Mouse (Mus musculus) midbrain, postnatal 0 days (tissue): ENCODE data around the gene Sppl2c. TPM values are rescaled to one million over a fixed set of nuclear protein-coding genes. Genes with fewer than 3 reads are reported as not detected.

Experiments used
- ATAC-seq: fragments of 200-750 bp; cut with Nextera tagmentation; 2 replicates; pipeline ENCODE4 v1.8.0; 2017; ENCODE audit warnings: moderate number of reproducible peaks, mild to moderate bottlenecking, moderate TSS enrichment, moderate library complexity; ENCODE audit not compliant: low FRiP score
- DNase-seq: peaks from one replicate; pipeline ENCODE4 v3.0.0-alpha.2; 2015; ENCODE audit warnings: low spot score
- H3K27ac ChIP-seq: fragments of 300-500 bp; sonication (generic); 2 replicates; pipeline ENCODE4 v1.5.1; 2014; ENCODE audit warnings: low read depth, mild to moderate bottlenecking, low read length, mixed read lengths
- H3K27me3 ChIP-seq: fragments of 300-500 bp; sonication (generic); 2 replicates; pipeline ENCODE4 v1.6.1; 2014; ENCODE audit warnings: low read length, control low read depth, mixed read lengths; ENCODE audit not compliant: insufficient read depth
- H3K36me3 ChIP-seq: fragments of 300-500 bp; sonication (generic); 2 replicates; pipeline ENCODE4 v1.6.1; 2014; ENCODE audit warnings: low read length, control low read depth, mixed read lengths; ENCODE audit not compliant: insufficient read depth
- H3K4me1 ChIP-seq: fragments of 300-500 bp; sonication (generic); 2 replicates; pipeline ENCODE4 v1.6.1; 2014; ENCODE audit warnings: mild to moderate bottlenecking, control low read depth, antibody characterized with exemption, low read length, mixed read lengths; ENCODE audit not compliant: insufficient read depth
- H3K4me2 ChIP-seq: fragments of 300-500 bp; sonication (generic); 2 replicates; pipeline ENCODE4 v1.6.1; 2014; ENCODE audit warnings: low read depth, mild to moderate bottlenecking, low read length, mixed read lengths; ENCODE audit not compliant: poor library complexity, severe bottlenecking
- H3K4me3 ChIP-seq: fragments of 300-500 bp; sonication (generic); 2 replicates; pipeline ENCODE4 v1.5.1; 2014; ENCODE audit warnings: low read depth, mild to moderate bottlenecking, low read length, moderate library complexity
- H3K9ac ChIP-seq: fragments of 300-500 bp; sonication (generic); replicated peaks from 2 replicates; pipeline ENCODE4 v1.6.1; 2014; ENCODE audit warnings: mild to moderate bottlenecking, low read length, moderate library complexity, mixed read lengths; ENCODE audit not compliant: poor library complexity, severe bottlenecking
- H3K9me3 ChIP-seq: fragments of 300-500 bp; sonication (generic); 2 replicates; pipeline ENCODE4 v1.6.1; 2016; ENCODE audit warnings: low read length, control low read depth
- CTCF ChIP-seq: IDR thresholded peaks from 2 replicates; pipeline ENCODE4 v1.5.1; 2016; ENCODE audit warnings: antibody characterized with exemption, mild to moderate bottlenecking
- WGBS: fragments of 180-500 bp; shearing (Covaris S2); extraction: QIAGEN DNeasy Blood & Tissue Kit; methylation state at CpG from one replicate; pipeline ENCODE4 v1.1.7; 2014; 5-methylcytosine and 5-hydroxymethylcytosine counted together
- polyA plus RNA-seq: library from polyadenylated mRNA; unstranded; fragments of >200 nt; fragmentation: Nextera tagmentation; extraction: Ambion mirVana; gene quantifications from 2 replicates; pipeline ENCODE4 v1.2.1, GENCODE M21; 2015
- total RNA-seq: library from RNA; depleted of rRNA; stranded (reverse); fragments of >200 nt; gene quantifications from 2 replicates; pipeline ENCODE4 v1.2.3, GENCODE M21; 2014

Gene Sppl2c
- total and polyA plus RNA-seq, 2 experiments from 2014 or later: not detected

GRCm38 (mm10) chr11:104218075-104218474 lies 31.9 kb downstream of the Sppl2c start:
- TF ChIP-seq CTCF: no peak
- ATAC-seq (no peak), DNase-seq (no peak)
- H3K9me3 ChIP-seq: no peaks in the 10 kb centered on the region
- no peaks in the 10 kb centered on the region for H3K36me3 ChIP-seq
- H3K4me3 ChIP-seq: no peak overlapping the region
- no peak overlapping the region for H3K9ac ChIP-seq
- H3K27ac ChIP-seq: no peak overlapping the region
- 59% methylated on average over 3 of the region's 3 CpGs for WGBS
- H3K4me2 ChIP-seq: no peak overlapping the region
- H3K27me3 ChIP-seq: no peaks in the 10 kb centered on the region
- H3K4me1 ChIP-seq: no peaks in the 10 kb centered on the region

GRCm38 (mm10) chr11:104220291-104220690 lies 34.2 kb downstream of the Sppl2c start:
- Histone ChIP-seq H3K9me3 (no peaks in the 10 kb centered on the region), H3K27me3 (no peaks in the 10 kb centered on the region), H3K9ac (no peak overlapping the region), H3K36me3 (no peaks in the 10 kb centered on the region), H3K27ac (no peak overlapping the region), H3K4me3 (no peak overlapping the region), H3K4me1 (no peaks in the 10 kb centered on the region), H3K4me2 (no peak overlapping the region)
- 82% methylated on average over 4 of the region's 4 CpGs for WGBS
- TF ChIP-seq CTCF: no peak
- DNase-seq: no peak
- no peak for ATAC-seq

GRCm38 (mm10) chr11:104221751-104222150 lies 35.6 kb downstream of the Sppl2c start:
- no peak overlapping the region for H3K4me2 ChIP-seq
- H3K4me1 ChIP-seq: no peaks in the 10 kb centered on the region
- WGBS: 74% methylated on average over 5 of the region's 5 CpGs
- ATAC-seq: no peak
- no peaks in the 10 kb centered on the region for H3K27me3 ChIP-seq
- H3K4me3 ChIP-seq: no peak overlapping the region
- H3K9ac ChIP-seq: no peak overlapping the region
- no peak overlapping the region for H3K27ac ChIP-seq
- H3K36me3 ChIP-seq: no peaks in the 10 kb centered on the region
- DNase-seq: no peak
- no peaks in the 10 kb centered on the region for H3K9me3 ChIP-seq
- TF ChIP-seq CTCF: no peak

- Histone ChIP-seq H3K27me3 (no peaks in the 10 kb centered on the region), H3K4me2 (no peak overlapping the region), H3K4me3 (no peak overlapping the region), H3K9ac (no peak overlapping the region), H3K4me1 (no peaks in the 10 kb centered on the region), H3K27ac (no peak overlapping the region), H3K9me3 (no peaks in the 10 kb centered on the region), H3K36me3 (no peaks in the 10 kb centered on the region)
- WGBS: 83% methylated on average over 9 of the region's 9 CpGs
- ATAC-seq (no peak), DNase-seq (no peak)
- TF ChIP-seq CTCF: no peak
These were observed 37.2 kb downstream of the Sppl2c start for GRCm38 (mm10) chr11:104223301-104223700.

DNA sequence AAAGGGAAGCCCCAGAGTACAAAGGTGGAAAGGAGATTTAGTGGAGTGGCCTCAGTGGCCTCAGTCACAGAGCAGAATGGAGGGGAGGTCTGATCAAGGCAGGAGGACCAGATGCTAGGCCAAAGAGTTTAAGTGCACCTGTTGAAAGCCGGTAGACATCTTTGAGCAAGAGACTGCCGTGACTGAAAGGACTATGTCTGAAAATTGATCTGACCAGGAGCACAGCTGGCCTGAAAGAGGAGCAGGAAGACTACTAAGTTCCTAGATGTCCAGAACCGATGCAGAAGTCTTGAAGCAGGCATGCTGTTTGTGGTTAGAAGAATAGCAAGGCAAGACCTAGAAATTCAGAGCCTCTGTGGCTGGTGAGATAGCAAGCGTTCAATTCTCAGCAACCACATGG lies 43.3 kb downstream of the Sppl2c start:
- H3K9ac ChIP-seq: no peak overlapping the region
- no peak overlapping the region for H3K27ac ChIP-seq
- 0 out of 2 replicates have a peak, but pooled peaks cover 3% of the 10 kb centered on the region for H3K4me1 ChIP-seq
- H3K4me3 ChIP-seq: no peak overlapping the region
- no peaks in the 10 kb centered on the region for H3K27me3 ChIP-seq
- TF ChIP-seq CTCF: peak; percentile 23
- DNase-seq (no peak), ATAC-seq (no peak)
- WGBS: 72% methylated on average over 4 of the region's 4 CpGs
- H3K4me2 ChIP-seq: no peak overlapping the region
- H3K9me3 ChIP-seq: no peaks in the 10 kb centered on the region
- H3K36me3 ChIP-seq: no peaks in the 10 kb centered on the region

GRCm38 (mm10) chr11:104230066-104230778 lies 44.1 kb downstream of the Sppl2c start:
- Histone ChIP-seq H3K27ac (peak overlapping the region; percentile 99), H3K4me2 (peak overlapping the region; percentile 81), H3K4me3 (peak overlapping the region; percentile 89), H3K27me3 (no peaks in the 10 kb centered on the region), H3K9ac (peak overlapping the region; percentile 98), H3K36me3 (no peaks in the 10 kb centered on the region), H3K9me3 (no peaks in the 10 kb centered on the region), H3K4me1 (0 out of 2 replicates have a peak, but pooled peaks cover 6% of the 10 kb centered on the region)
- ATAC-seq: no peak
- WGBS: 8% methylated on average over 9 of the region's 9 CpGs
- TF ChIP-seq CTCF: peak; percentile 57
- DNase-seq: no peak
